Mouse (Mus musculus): ENCODE measurements around the gene Arhgap33.

DNA sequence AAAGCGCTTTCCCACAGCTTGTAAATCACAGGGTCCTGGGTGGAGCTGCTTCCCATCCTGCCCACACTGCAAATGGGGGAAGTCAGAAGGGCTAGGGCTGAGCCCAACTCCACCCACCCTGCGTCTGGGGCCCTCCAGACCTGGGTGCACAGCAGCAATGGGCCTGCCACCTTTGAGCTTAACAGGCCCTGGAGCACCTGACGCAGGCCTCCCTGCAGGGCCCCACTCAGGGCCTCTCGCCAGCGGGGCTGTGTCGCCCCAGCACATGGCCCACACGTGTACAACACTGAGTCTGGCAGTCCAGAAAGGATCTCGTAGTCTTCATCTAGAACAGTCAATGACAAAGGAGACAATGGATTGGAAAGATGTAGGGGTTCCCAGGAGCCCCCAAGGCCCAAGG is 45.1 kb upstream of the Arhgap33 start:
- TF ChIP-seq CTCF (IDR thresholded peaks at IDR 0.05) (no peak), EP300 (IDR thresholded peaks at IDR 0.05) (no peak)
